Mouse (Mus musculus): ENCODE measurements around the gene Susd6.

GRCm38 (mm10) chr12:80866023-80866422 is 75.7 kb downstream of the Susd6 start:
- TF ChIP-seq POLR2A (IDR thresholded peaks at IDR 0.05; ENCODE audit: insufficient read depth, low read length) (no peak), CTCF (IDR thresholded peaks at IDR 0.05; ENCODE audit: low read depth, low read length) (no peak), EP300 (IDR thresholded peaks at IDR 0.05; ENCODE audit: insufficient read depth, low read depth, low read length) (no peak)

All from ES-Bruce4 (cell line).